Mouse (Mus musculus) heart, postnatal 0 days (tissue): ENCODE results near the gene Adcy2.

Experiments
- CTCF ChIP-seq: IDR thresholded peaks from 2 replicates; pipeline ENCODE4 v1.5.1; 2016; ENCODE audit warnings: antibody characterized with exemption, control low read depth, low read depth
- EP300 ChIP-seq: IDR thresholded peaks from 2 replicates; pipeline ENCODE4 v1.6.1; 2016; ENCODE audit warnings: antibody characterized with exemption, low read depth

- no peak for TF ChIP-seq CTCF
- TF ChIP-seq EP300: no peak
These were observed 286.7 kb downstream of the Adcy2 start for GRCm38 (mm10) chr13:68712661-68713060.
